Mouse (Mus musculus) thymus, adult 2 months (tissue): ENCODE measurements at regions not wholly inside any gene's neighbourhood (a gene's known extent, or its start where the extent isn't known, plus 50 kb on each side); places are given as distances from the start of the nearest gene placed in this dataset.

Experiments
- DNase-seq: peaks from one replicate; pipeline ENCODE4 v3.0.0; 2021
- H3K27ac ChIP-seq: fragments of 200-500 bp; 2 replicates; pipeline ENCODE4 v1.5.1; 2012; ENCODE audit warnings: low read length, control low read depth; ENCODE audit not compliant: control insufficient read depth, insufficient read depth
- H3K27me3 ChIP-seq: fragments of 200-500 bp; 2 replicates; pipeline ENCODE4 v1.6.1; 2012; ENCODE audit warnings: mild to moderate bottlenecking, low read length, moderate library complexity, mixed read lengths; ENCODE audit not compliant: control insufficient read depth, insufficient read depth
- H3K36me3 ChIP-seq: fragments of 200-500 bp; 2 replicates; pipeline ENCODE4 v1.6.1; 2012; ENCODE audit warnings: mild to moderate bottlenecking, low read length, moderate library complexity; ENCODE audit not compliant: control insufficient read depth, insufficient read depth
- H3K4me1 ChIP-seq: fragments of 200-500 bp; replicated peaks from 2 replicates; pipeline ENCODE4 v1.6.1; 2012; ENCODE audit warnings: low read length; ENCODE audit not compliant: control insufficient read depth, insufficient read depth
- H3K4me3 ChIP-seq: fragments of 200-500 bp; 2 replicates; pipeline ENCODE4 v1.5.1; 2012; ENCODE audit warnings: mild to moderate bottlenecking, low read length, control low read depth, moderate library complexity; ENCODE audit not compliant: control insufficient read depth, insufficient read depth
- CTCF ChIP-seq: fragments of 200-500 bp; IDR thresholded peaks from 2 replicates; pipeline ENCODE4 v1.5.1; 2012; ENCODE audit warnings: mild to moderate bottlenecking, control low read depth, low read length, moderate library complexity, borderline replicate concordance; ENCODE audit not compliant: control insufficient read depth, poor library complexity, insufficient read depth; ENCODE audit errors: extremely low read depth
- POLR2A ChIP-seq: fragments of 200-500 bp; IDR thresholded peaks from 2 replicates; pipeline ENCODE4 v1.6.1; 2012; ENCODE audit warnings: mild to moderate bottlenecking, low read length, control low read depth, moderate library complexity; ENCODE audit not compliant: control insufficient read depth, poor library complexity, insufficient read depth; ENCODE audit errors: extremely low read depth
- WGBS: fragments of 180-500 bp; shearing (Covaris S2); methylation state at CpG from one replicate; pipeline ENCODE4 v1.1.7; 2018; 5-methylcytosine and 5-hydroxymethylcytosine counted together

- TF ChIP-seq CTCF (no peak), POLR2A (no peak)
- Histone ChIP-seq H3K4me3 (no peak overlapping the region), H3K4me1 (no peaks in the 10 kb centered on the region), H3K27ac (no peak overlapping the region), H3K36me3 (no peaks in the 10 kb centered on the region), H3K27me3 (no peaks in the 10 kb centered on the region)
- 11% methylated on average over 8 of the region's 8 CpGs for WGBS
- no peak for DNase-seq
Measured at GRCm38 (mm10) chr4:56421575-56421974, 318.3 kb upstream of the Gm26657 start.

GRCm38 (mm10) chr4:56419122-56419913, 320.6 kb upstream of the Gm26657 start:
- no peak overlapping the region for H3K27ac ChIP-seq
- 91% methylated on average over 5 of the region's 5 CpGs for WGBS
- TF ChIP-seq POLR2A (no peak), CTCF (no peak)
- no peak for DNase-seq
- H3K4me1 ChIP-seq: no peaks in the 10 kb centered on the region
- no peaks in the 10 kb centered on the region for H3K27me3 ChIP-seq
- no peaks in the 10 kb centered on the region for H3K36me3 ChIP-seq
- H3K4me3 ChIP-seq: no peak overlapping the region

- no peak overlapping the region for H3K27ac ChIP-seq
- H3K4me1 ChIP-seq: no peaks in the 10 kb centered on the region
- TF ChIP-seq CTCF: no peak
- TF ChIP-seq POLR2A: no peak
- no peaks in the 10 kb centered on the region for H3K36me3 ChIP-seq
- 58% methylated on average over 1 of the region's 1 CpGs for WGBS
- no peaks in the 10 kb centered on the region for H3K27me3 ChIP-seq
- no peak overlapping the region for H3K4me3 ChIP-seq
- no peak for DNase-seq
Measured at GRCm38 (mm10) chr4:56411024-56411636, 328.7 kb upstream of the Gm26657 start.

GRCm38 (mm10) chr4:56393793-56394192, 346.1 kb upstream of the Gm26657 start:
- H3K27me3 ChIP-seq: no peaks in the 10 kb centered on the region
- H3K27ac ChIP-seq: no peak overlapping the region
- no peak for DNase-seq
- H3K4me1 ChIP-seq: no peaks in the 10 kb centered on the region
- no peak for TF ChIP-seq CTCF
- TF ChIP-seq POLR2A: no peak
- no peaks in the 10 kb centered on the region for H3K36me3 ChIP-seq
- no peak overlapping the region for H3K4me3 ChIP-seq

GRCm38 (mm10) chr4:56387051-56387450, 352.8 kb upstream of the Gm26657 start:
- Histone ChIP-seq H3K36me3 (no peaks in the 10 kb centered on the region), H3K27me3 (no peaks in the 10 kb centered on the region), H3K4me3 (no peak overlapping the region), H3K4me1 (no peaks in the 10 kb centered on the region), H3K27ac (no peak overlapping the region)
- TF ChIP-seq CTCF: no peak
- TF ChIP-seq POLR2A: no peak
- 89% methylated on average over 3 of the region's 3 CpGs for WGBS
- no peak for DNase-seq

GRCm38 (mm10) chr4:56375745-56376144, 364.1 kb upstream of the Gm26657 start:
- Histone ChIP-seq H3K4me3 (no peak overlapping the region), H3K4me1 (no peaks in the 10 kb centered on the region; the same call in 1 of the 2 replicates), H3K36me3 (no peaks in the 10 kb centered on the region), H3K27me3 (no peaks in the 10 kb centered on the region), H3K27ac (no peak overlapping the region)
- no peak for TF ChIP-seq POLR2A
- TF ChIP-seq CTCF: no peak
- WGBS: 84% methylated on average over 5 of the region's 5 CpGs
- no peak for DNase-seq

- H3K4me3 ChIP-seq: no peak overlapping the region
- 98% methylated on average over 3 of the region's 3 CpGs for WGBS
- TF ChIP-seq CTCF: no peak
- TF ChIP-seq POLR2A: no peak
- no peaks in the 10 kb centered on the region; the same call in 1 of the 2 replicates for H3K4me1 ChIP-seq
- DNase-seq: peak; percentile 3
- H3K27me3 ChIP-seq: no peaks in the 10 kb centered on the region
- H3K27ac ChIP-seq: no peak overlapping the region
- H3K36me3 ChIP-seq: no peaks in the 10 kb centered on the region
Measured at GRCm38 (mm10) chr4:56374466-56374865, 365.4 kb upstream of the Gm26657 start.
